Mouse (Mus musculus): ENCODE results near the gene Capn11. TPM values are rescaled to one million over a fixed set of nuclear protein-coding genes. Genes with fewer than 3 reads are reported as not detected.

The Capn11 gene
- polyA plus RNA-seq, 1 experiment from 2014 or later, result 0.17 TPM

DNA sequence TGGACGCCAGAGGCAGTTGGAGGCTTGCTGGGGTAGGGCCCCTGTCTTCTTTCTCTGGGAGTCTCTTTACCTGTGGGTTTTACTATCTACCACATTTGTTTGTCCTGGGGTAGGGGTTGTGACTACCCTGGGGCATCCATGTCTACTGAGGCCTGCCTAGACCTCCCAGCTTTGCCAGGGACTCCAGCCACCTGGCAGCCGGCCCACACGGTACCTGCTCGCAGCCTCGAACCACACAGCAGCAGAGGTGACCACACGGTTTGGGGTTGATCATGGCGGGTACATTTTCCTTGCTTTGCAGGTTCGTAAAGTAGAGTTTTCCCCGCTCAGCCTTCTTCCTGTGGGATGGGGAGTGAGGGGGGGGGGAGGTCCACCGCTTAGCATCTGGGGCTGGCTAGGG lies 8.4 kb upstream of the Capn11 start:
- Histone ChIP-seq H3K9me3 (ENCODE audit: control insufficient read depth, low read length) (no peaks in the 10 kb centered on the region), H3K27me3 (replicated peaks; ENCODE audit: control insufficient read depth, insufficient read depth, low read length) (no peaks in the 10 kb centered on the region), H3K4me3 (ENCODE audit: low read length) (no peak overlapping the region), H3K4me1 (ENCODE audit: control insufficient read depth, insufficient read depth, low read length) (no peaks in the 10 kb centered on the region), H3K9ac (ENCODE audit: low read depth, low read length) (no peak overlapping the region), H3K36me3 (ENCODE audit: control insufficient read depth, insufficient read depth, low read length) (no peaks in the 10 kb centered on the region), H3K4me2 (ENCODE audit: low read depth, low read length) (no peak overlapping the region), H3K27ac (ENCODE audit: low read length) (no peak overlapping the region)
- WGBS, result 84% methylated on average over 10 of the region's 10 CpGs
- no peak for ATAC-seq

DNA sequence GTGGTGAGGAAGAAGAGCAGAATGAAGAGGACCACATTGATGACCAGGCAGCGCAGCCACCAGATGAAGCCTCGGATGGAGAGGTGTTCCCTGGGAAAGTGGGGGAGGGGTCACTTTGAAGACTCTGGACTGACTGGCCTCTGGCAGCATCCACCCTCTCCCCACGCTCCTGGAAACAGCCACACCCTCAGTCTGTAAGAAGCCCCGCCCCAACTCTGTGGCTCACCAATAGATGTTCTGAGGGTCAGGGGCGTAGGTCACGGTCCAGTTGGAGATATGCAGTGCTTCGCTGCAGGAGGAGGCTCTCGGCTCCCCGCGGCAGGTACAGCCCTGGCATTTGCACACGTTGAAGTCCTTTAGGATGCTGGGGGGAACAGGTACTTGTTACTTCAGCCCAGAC lies 7.0 kb upstream of the Capn11 start:
- no peaks in the 10 kb centered on the region for H3K36me3 ChIP-seq (ENCODE audit: control insufficient read depth, insufficient read depth, low read length)
- no peak overlapping the region for H3K9ac ChIP-seq (ENCODE audit: low read depth, low read length)
- H3K4me3 ChIP-seq (ENCODE audit: low read length), result no peak overlapping the region
- H3K27ac ChIP-seq (ENCODE audit: low read length), result no peak overlapping the region
- H3K27me3 ChIP-seq (replicated peaks; ENCODE audit: control insufficient read depth, insufficient read depth, low read length), result no peaks in the 10 kb centered on the region
- no peaks in the 10 kb centered on the region for H3K9me3 ChIP-seq (ENCODE audit: control insufficient read depth, low read length)
- WGBS, result 73% methylated on average over 11 of the region's 11 CpGs
- ATAC-seq, result no peak
- H3K4me2 ChIP-seq (ENCODE audit: low read depth, low read length), result no peak overlapping the region
- H3K4me1 ChIP-seq (ENCODE audit: control insufficient read depth, insufficient read depth, low read length), result no peaks in the 10 kb centered on the region

- H3K27ac ChIP-seq (ENCODE audit: low read length), result no peak overlapping the region
- H3K36me3 ChIP-seq (ENCODE audit: control insufficient read depth, insufficient read depth, low read length), result no peaks in the 10 kb centered on the region
- WGBS, result 89% methylated on average over 13 of the region's 13 CpGs
These were observed 5.5 kb upstream of the Capn11 start for GRCm38 (mm10) chr17:45664608-45665007.

GRCm38 (mm10) chr17:45663106-45663919 lies 4.2 kb upstream of the Capn11 start:
- peak; percentile 46 for ATAC-seq
- Histone ChIP-seq H3K36me3 (ENCODE audit: control insufficient read depth, insufficient read depth, low read length) (no peaks in the 10 kb centered on the region), H3K4me2 (ENCODE audit: low read depth, low read length) (no peak overlapping the region), H3K27ac (ENCODE audit: low read length) (no peak overlapping the region), H3K4me1 (ENCODE audit: control insufficient read depth, insufficient read depth, low read length) (no peaks in the 10 kb centered on the region), H3K9me3 (ENCODE audit: control insufficient read depth, low read length) (no peaks in the 10 kb centered on the region), H3K9ac (ENCODE audit: low read depth, low read length) (0 out of 2 replicates have a peak overlapping the region, but pooled peaks have one; percentile 36), H3K27me3 (replicated peaks; ENCODE audit: control insufficient read depth, insufficient read depth, low read length) (no peaks in the 10 kb centered on the region), H3K4me3 (ENCODE audit: low read length) (no peak overlapping the region)
- WGBS, result 29% methylated on average over 27 of the region's 27 CpGs

More at GRCm38 (mm10) chr17:45664608-45665007, 5.5 kb upstream of the Capn11 start:
- no peak for ATAC-seq
- H3K27me3 ChIP-seq (replicated peaks; ENCODE audit: control insufficient read depth, insufficient read depth, low read length), result no peaks in the 10 kb centered on the region
- no peak overlapping the region for H3K9ac ChIP-seq (ENCODE audit: low read depth, low read length)
- no peak overlapping the region for H3K4me3 ChIP-seq (ENCODE audit: low read length)
- no peak overlapping the region for H3K4me2 ChIP-seq (ENCODE audit: low read depth, low read length)
- no peaks in the 10 kb centered on the region for H3K9me3 ChIP-seq (ENCODE audit: control insufficient read depth, low read length)
- no peaks in the 10 kb centered on the region for H3K4me1 ChIP-seq (ENCODE audit: control insufficient read depth, insufficient read depth, low read length)

DNA sequence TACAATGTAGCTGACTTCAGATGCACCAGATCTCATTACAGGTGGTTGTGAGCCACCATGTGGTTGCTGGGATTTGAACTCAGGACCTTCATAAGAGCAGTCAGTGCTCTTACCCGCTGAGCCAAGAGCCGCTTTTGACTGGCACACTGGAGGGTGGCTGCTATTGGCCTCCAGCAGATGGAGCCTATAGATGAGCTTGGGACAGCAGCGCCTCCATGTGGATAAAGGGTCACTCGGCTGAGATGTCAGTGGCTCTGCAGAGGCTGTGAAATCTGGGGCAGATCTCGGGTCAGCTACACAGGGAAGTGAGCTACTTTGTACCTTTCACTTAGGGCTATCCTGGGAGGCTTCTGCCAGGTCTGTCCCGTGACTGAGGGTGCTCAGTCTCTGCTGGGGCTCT lies 3.3 kb downstream of the Capn11 start:
- no peaks in the 10 kb centered on the region for H3K36me3 ChIP-seq (ENCODE audit: control insufficient read depth, insufficient read depth, low read length)
- H3K27ac ChIP-seq (ENCODE audit: low read length), result no peak overlapping the region
- no peak overlapping the region for H3K4me2 ChIP-seq (ENCODE audit: low read depth, low read length)
- no peaks in the 10 kb centered on the region for H3K27me3 ChIP-seq (replicated peaks; ENCODE audit: control insufficient read depth, insufficient read depth, low read length)
- no peak for ATAC-seq
- H3K4me3 ChIP-seq (ENCODE audit: low read length), result no peak overlapping the region
- no peaks in the 10 kb centered on the region for H3K4me1 ChIP-seq (ENCODE audit: control insufficient read depth, insufficient read depth, low read length)
- H3K9me3 ChIP-seq (ENCODE audit: control insufficient read depth, low read length), result no peaks in the 10 kb centered on the region
- H3K9ac ChIP-seq (ENCODE audit: low read depth, low read length), result no peak overlapping the region
- 28% methylated on average over 6 of the region's 6 CpGs for WGBS

- Histone ChIP-seq H3K4me3 (ENCODE audit: low read length) (no peak overlapping the region), H3K27me3 (replicated peaks; ENCODE audit: control insufficient read depth, insufficient read depth, low read length) (no peaks in the 10 kb centered on the region), H3K9me3 (ENCODE audit: control insufficient read depth, low read length) (no peaks in the 10 kb centered on the region), H3K36me3 (ENCODE audit: control insufficient read depth, insufficient read depth, low read length) (no peaks in the 10 kb centered on the region), H3K4me2 (ENCODE audit: low read depth, low read length) (no peak overlapping the region), H3K27ac (ENCODE audit: low read length) (no peak overlapping the region), H3K4me1 (ENCODE audit: control insufficient read depth, insufficient read depth, low read length) (no peaks in the 10 kb centered on the region), H3K9ac (ENCODE audit: low read depth, low read length) (no peak overlapping the region)
- 68% methylated on average over 7 of the region's 7 CpGs for WGBS
- no peak for ATAC-seq
These were observed 5.9 kb downstream of the Capn11 start for GRCm38 (mm10) chr17:45653233-45653632.

GRCm38 (mm10) chr17:45644185-45644584 lies 14.9 kb downstream of the Capn11 start:
- no peaks in the 10 kb centered on the region for H3K36me3 ChIP-seq (ENCODE audit: control insufficient read depth, insufficient read depth, low read length)
- ATAC-seq, result no peak
- no peak overlapping the region for H3K9ac ChIP-seq (ENCODE audit: low read depth, low read length)
- H3K27me3 ChIP-seq (replicated peaks; ENCODE audit: control insufficient read depth, insufficient read depth, low read length), result no peaks in the 10 kb centered on the region
- no peak overlapping the region for H3K4me2 ChIP-seq (ENCODE audit: low read depth, low read length)
- no peaks in the 10 kb centered on the region for H3K9me3 ChIP-seq (ENCODE audit: control insufficient read depth, low read length)
- H3K4me1 ChIP-seq (ENCODE audit: control insufficient read depth, insufficient read depth, low read length), result no peaks in the 10 kb centered on the region
- WGBS, result 94% methylated on average over 4 of the region's 4 CpGs
- no peak overlapping the region for H3K4me3 ChIP-seq (ENCODE audit: low read length)
- no peak overlapping the region for H3K27ac ChIP-seq (ENCODE audit: low read length)

DNA sequence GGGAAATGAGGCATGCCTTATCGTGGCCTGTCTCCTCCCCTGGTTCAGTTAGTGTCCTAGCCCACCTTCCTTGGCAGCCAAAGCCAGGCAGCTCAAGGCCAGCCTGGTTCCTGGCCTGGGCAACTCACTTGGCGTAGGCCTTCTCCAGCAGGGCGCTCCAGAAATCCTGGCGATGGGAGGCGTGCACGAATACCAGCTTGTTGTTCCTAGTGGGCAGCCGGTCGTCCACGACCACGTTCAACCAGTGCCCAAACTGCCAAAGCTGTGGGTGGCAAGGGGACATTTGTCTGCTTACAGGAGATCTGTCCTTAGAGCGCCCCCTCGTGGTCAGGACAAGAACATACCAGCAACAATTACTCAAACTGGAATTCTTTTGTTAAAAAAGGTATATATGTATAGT lies 16.4 kb downstream of the Capn11 start:
- H3K27me3 ChIP-seq (replicated peaks; ENCODE audit: control insufficient read depth, insufficient read depth, low read length), result no peaks in the 10 kb centered on the region
- no peaks in the 10 kb centered on the region for H3K4me1 ChIP-seq (ENCODE audit: control insufficient read depth, insufficient read depth, low read length)
- no peaks in the 10 kb centered on the region for H3K9me3 ChIP-seq (ENCODE audit: control insufficient read depth, low read length)
- H3K4me2 ChIP-seq (ENCODE audit: low read depth, low read length), result no peak overlapping the region
- ATAC-seq, result no peak
- 26% methylated on average over 12 of the region's 12 CpGs for WGBS
- H3K9ac ChIP-seq (ENCODE audit: low read depth, low read length), result no peak overlapping the region
- H3K36me3 ChIP-seq (ENCODE audit: control insufficient read depth, insufficient read depth, low read length), result no peaks in the 10 kb centered on the region
- no peak overlapping the region for H3K4me3 ChIP-seq (ENCODE audit: low read length)
- no peak overlapping the region for H3K27ac ChIP-seq (ENCODE audit: low read length)

DNA sequence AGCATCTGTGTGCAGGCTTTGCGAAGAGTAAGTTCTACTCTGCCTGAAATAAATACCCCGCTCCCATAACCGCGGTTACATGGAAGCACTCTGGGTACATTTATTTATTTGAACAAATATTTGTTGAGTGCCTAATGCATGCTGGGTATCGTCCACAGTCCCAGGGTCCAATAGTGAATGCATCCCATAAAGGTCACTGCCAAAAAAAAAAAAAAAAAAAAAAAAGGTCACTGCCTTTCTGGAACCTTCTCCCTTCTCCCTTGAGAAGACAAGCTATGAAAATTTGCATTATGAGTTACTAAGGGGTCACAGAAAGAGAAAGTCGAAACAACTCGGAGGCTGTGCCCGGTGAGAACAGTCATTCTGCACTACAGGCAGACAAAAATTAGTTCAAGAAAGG lies 17.1 kb downstream of the Capn11 start:
- Histone ChIP-seq H3K4me3 (ENCODE audit: low read length) (no peak overlapping the region), H3K27ac (ENCODE audit: low read length) (no peak overlapping the region), H3K36me3 (ENCODE audit: control insufficient read depth, insufficient read depth, low read length) (no peaks in the 10 kb centered on the region), H3K9me3 (ENCODE audit: control insufficient read depth, low read length) (no peaks in the 10 kb centered on the region), H3K27me3 (replicated peaks; ENCODE audit: control insufficient read depth, insufficient read depth, low read length) (no peaks in the 10 kb centered on the region), H3K9ac (ENCODE audit: low read depth, low read length) (no peak overlapping the region), H3K4me1 (ENCODE audit: control insufficient read depth, insufficient read depth, low read length) (no peaks in the 10 kb centered on the region), H3K4me2 (ENCODE audit: low read depth, low read length) (no peak overlapping the region)
- 82% methylated on average over 8 of the region's 8 CpGs for WGBS
- no peak for ATAC-seq

All from intestine, embryonic 16.5 days (tissue).